Mouse (Mus musculus): ENCODE results near the gene Taf13. TPM values are rescaled to one million over a fixed set of nuclear protein-coding genes. Genes with fewer than 3 reads are reported as not detected.

Taf13 gene
- polyA plus RNA-seq, 1 experiment from 2014 or later: 54.0 TPM

DNA sequence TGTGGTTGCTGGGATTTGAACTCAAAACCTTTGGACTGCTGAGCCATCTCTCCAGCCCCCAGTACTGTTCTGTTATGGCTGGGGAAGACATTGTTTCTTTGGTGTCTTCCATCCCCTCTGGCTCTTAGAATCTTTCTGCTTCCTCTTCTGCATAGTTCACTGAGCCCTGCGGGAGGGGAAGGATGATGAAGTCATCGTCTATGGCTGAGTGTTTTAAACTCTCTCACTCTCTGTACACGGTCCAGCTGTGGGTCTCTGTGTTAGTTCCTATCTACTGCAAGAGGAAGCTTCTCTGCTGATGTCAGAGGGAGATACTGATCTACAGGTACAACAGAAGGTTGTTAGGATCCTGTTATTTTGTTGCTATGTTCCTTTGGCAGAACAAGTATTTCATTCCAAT lies 37.4 kb downstream of the Taf13 start:
- no peak overlapping the region for H3K4me3 ChIP-seq (replicated peaks; ENCODE audit: low read length)
- 81% methylated on average over 3 of the region's 3 CpGs for WGBS
- no peaks in the 10 kb centered on the region for H3K27me3 ChIP-seq (replicated peaks; ENCODE audit: control insufficient read depth, insufficient read depth, low read length)
- H3K36me3 ChIP-seq (ENCODE audit: control insufficient read depth, insufficient read depth): peaks cover 12% of the 10 kb centered on the region
- no peak overlapping the region for H3K4me2 ChIP-seq (ENCODE audit: low read length)
- H3K9me3 ChIP-seq (ENCODE audit: control insufficient read depth, low read length): no peaks in the 10 kb centered on the region
- ATAC-seq: no peak
- H3K4me1 ChIP-seq (replicated peaks; ENCODE audit: control insufficient read depth, insufficient read depth, low read length): no peaks in the 10 kb centered on the region
- no peak overlapping the region for H3K27ac ChIP-seq (ENCODE audit: low read length)
- no peak overlapping the region for H3K9ac ChIP-seq (replicated peaks; ENCODE audit: low read depth, low read length)

Small RNA genes lying within 50 kb of the gene (microRNA-seq; reads per million reads assigned to microRNA genes)
- gene Gm22860: not detected

Other genes starting within 250 kb of the Taf13 start
- 0.16 TPM in 1 of 2 replicates, not detected in the other for gene Mybphl, start 206.8 kb upstream of the Taf13 start, polyA plus RNA-seq (2015; fragmentation: Nextera tagmentation; extraction: Ambion mirVana)
- gene Psrc1, start 187.9 kb upstream of the Taf13 start, polyA plus RNA-seq (2015; fragmentation: Nextera tagmentation; extraction: Ambion mirVana): 29.0 and 29.2 TPM in 2 replicates
- 46.7 and 47.3 TPM in 2 replicates for gene Celsr2, start 156.1 kb upstream of the Taf13 start, polyA plus RNA-seq (2015; fragmentation: Nextera tagmentation; extraction: Ambion mirVana)
- gene Sars, start 126.5 kb upstream of the Taf13 start, polyA plus RNA-seq (2015; fragmentation: Nextera tagmentation; extraction: Ambion mirVana): 230 and 238 TPM in 2 replicates
- 1.0 and 2.0 TPM in 2 replicates for gene 1700013F07Rik, start 37.5 kb upstream of the Taf13 start, polyA plus RNA-seq (2015; fragmentation: Nextera tagmentation; extraction: Ambion mirVana)
- gene 5330417C22Rik, start 35.2 kb upstream of the Taf13 start, polyA plus RNA-seq (2015; fragmentation: Nextera tagmentation; extraction: Ambion mirVana): 12.1 and 13.3 TPM in 2 replicates
- 68.3 and 75.2 TPM in 2 replicates for gene Tmem167b, start 9.2 kb upstream of the Taf13 start, polyA plus RNA-seq (2015; fragmentation: Nextera tagmentation; extraction: Ambion mirVana)
- 135 and 148 TPM in 2 replicates for gene Wdr47, start 19.6 kb downstream of the Taf13 start, polyA plus RNA-seq (2015; fragmentation: Nextera tagmentation; extraction: Ambion mirVana)
- 48.3 and 56.3 TPM in 2 replicates for gene Clcc1, start 82.2 kb downstream of the Taf13 start, polyA plus RNA-seq (2015; fragmentation: Nextera tagmentation; extraction: Ambion mirVana)
- gene Gpsm2, start 150.6 kb downstream of the Taf13 start, polyA plus RNA-seq (2015; fragmentation: Nextera tagmentation; extraction: Ambion mirVana): 33.7 and 36.7 TPM in 2 replicates
- not detected in 2 replicates for gene Aknad1, start 168.0 kb downstream of the Taf13 start, polyA plus RNA-seq (2015; fragmentation: Nextera tagmentation; extraction: Ambion mirVana)

Data from forebrain, embryonic 16.5 days (tissue).